Mouse (Mus musculus) natural killer cell, adult 2 months (primary cell): Measurements from ENCODE around the gene Lgals2.

Experiments
- DNase-seq, 2 experiments: peaks; one replicate each; pipeline ENCODE4 v3.0.0; 2022; ENCODE audit warnings: low spot score in 2 of 2

Lgals2 gene

GRCm38 (mm10) chr15:78843581-78844469, 11.5 kb downstream of the Lgals2 start:
- no peak for DNase-seq

- no peak for DNase-seq
Measured at GRCm38 (mm10) chr15:78842371-78843163, 12.8 kb downstream of the Lgals2 start, which contains the start of gene Cdc42ep1. Gene Cdc42ep1, plus strand, starts transcription at chr15:78842624.

- no peak for DNase-seq
Measured at GRCm38 (mm10) chr15:78841161-78841790, 14.1 kb downstream of the Lgals2 start.

GRCm38 (mm10) chr15:78840751-78841150, 14.6 kb downstream of the Lgals2 start:
- DNase-seq = no peak

- no peak for DNase-seq
Measured at GRCm38 (mm10) chr15:78840241-78840640, 15.1 kb downstream of the Lgals2 start.

- DNase-seq = no peak
Measured at GRCm38 (mm10) chr15:78839744-78840143, 15.6 kb downstream of the Lgals2 start.

- DNase-seq = no peak
Measured at GRCm38 (mm10) chr15:78836086-78836621, 19.2 kb downstream of the Lgals2 start.

DNA sequence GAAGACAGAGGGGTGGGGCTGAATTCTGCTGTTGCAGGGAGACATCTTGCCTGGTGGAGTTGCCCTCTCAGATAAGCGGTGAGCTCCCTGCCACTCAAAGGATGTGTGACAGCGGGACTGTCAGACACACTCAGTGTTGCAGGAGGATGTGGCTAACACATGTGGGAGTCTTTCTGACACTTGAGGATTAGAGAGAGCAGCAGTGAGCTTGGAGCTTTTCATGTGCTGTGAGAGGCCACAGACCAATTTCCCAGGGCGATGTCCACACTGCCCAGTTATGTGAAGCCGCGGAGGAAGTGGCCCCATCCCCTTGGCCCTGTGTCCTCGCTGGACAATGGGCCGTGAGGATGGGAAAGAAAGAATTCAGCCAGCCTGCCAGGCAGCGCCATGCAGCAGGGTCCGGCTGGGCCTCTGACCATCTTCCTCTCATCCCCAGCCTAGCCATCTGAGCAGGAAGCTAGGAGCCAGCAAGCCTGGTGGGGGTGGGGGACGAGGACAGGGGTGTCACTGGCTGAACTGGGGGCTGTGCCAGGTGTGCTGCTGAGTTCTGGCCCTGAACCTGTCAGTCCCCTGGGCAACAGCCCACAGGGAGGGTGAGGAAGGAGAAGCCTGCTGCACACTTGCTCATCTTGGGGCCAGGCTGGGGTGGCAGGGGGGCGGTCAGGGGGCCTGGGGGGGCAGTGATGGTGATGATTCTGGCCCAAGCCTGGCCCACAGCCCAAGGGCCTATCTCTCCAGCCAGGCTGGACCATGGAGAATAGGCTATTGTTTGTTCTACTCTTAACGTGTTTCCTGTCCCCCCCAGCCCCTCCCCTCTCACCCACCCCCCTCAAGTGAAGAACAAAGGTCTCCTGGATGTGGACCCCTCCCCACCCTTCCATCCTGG, 19.9 kb downstream of the Lgals2 start:
- peak; percentile 75 to 87 for DNase-seq

- no peak for DNase-seq
Measured at GRCm38 (mm10) chr15:78834233-78835005, 20.9 kb downstream of the Lgals2 start.

DNA sequence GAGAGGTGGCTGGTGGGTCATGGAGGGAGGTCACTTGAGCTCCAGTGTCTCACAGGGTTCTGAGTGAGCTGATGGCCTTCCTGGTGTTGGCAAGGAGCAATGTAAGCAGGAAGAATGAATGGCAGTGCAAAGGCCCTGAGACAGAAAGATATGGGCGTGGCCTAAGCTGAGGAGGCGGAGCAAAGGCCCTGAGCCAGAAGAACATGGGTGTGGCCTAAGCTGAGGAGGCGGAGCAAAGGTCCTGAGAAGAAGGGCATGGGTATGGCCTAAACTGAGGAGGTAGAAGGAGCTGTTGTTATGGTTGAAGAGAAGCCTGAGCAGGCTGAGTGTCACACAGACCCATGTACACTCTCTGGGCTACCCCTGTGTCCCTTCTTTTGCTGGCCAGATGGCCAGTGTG, 21.7 kb downstream of the Lgals2 start:
- no peak for DNase-seq

- no peak for DNase-seq
Measured at GRCm38 (mm10) chr15:78832701-78833123, 22.6 kb downstream of the Lgals2 start.

GRCm38 (mm10) chr15:78831720-78832657, 23.3 kb downstream of the Lgals2 start:
- DNase-seq = no peak

DNA sequence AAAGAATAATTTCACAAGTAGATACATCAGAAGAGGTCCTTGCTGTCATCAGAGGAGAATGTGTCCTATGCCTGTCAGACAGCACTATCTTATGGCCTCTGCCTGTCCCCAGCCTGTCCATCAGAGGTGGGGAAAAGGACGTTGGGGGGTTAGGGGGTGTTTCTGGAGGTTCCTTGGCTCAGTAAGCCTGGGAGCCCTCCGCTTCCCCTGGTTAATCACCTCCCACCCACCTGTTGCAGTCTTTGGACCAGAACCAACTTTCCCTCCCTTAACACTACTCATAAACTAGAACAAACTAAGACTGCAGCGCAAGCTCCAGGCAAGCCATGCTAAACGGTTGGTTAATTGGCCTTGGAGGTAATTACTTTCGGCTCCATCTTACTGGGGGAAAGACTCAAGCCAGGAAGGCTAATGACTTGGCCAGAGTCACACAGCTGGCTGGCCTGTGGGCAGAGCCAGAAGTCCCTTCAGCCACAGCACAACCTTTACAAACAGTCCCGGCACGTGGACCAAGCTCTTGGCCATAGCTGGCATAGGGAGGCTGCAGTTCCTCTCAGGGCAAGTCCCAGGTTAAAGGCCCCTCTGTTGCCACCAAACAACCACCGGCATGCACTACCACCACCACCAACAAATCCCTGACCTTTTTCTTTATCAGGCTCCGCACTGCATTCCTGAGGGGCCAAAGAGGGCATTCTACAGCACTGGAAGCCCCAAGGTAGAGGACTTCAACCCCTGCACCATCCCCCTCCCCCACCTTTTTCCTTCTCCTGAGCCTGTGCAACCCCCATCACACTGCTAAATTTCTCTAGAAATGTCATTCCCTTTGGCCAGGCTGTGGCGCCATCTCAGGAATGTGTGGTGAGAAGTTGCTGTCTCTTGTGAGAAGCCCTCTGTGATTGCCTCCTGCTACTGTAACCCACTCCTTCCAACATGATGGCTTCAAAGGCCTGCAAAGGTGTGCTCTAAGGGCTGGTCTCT, 24.3 kb downstream of the Lgals2 start:
- DNase-seq = no peak

DNA sequence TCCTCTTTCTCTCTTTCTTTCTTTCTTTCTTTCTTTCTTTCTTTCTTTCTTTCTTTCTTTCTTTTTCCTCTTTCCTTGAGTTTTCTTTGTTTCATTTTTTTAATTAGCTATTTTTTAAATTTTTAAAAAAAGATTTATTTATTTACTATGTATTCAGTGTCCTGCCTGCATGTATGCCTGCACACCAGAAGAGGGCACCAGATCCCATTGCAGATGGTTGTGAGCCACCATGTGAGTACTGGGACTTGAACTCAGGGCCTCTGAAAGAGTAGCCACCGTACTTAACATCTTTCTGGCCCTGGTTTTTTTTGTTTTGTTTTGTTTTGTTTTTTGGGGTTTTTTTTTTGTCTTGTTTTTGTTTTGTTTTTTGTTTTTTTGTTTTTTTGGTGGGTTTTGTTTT, 25.7 kb downstream of the Lgals2 start:
- no peak for DNase-seq

- DNase-seq = peak in 1 of 2 experiments; percentile 34
Measured at GRCm38 (mm10) chr15:78828315-78828714, 27.0 kb downstream of the Lgals2 start.

DNA sequence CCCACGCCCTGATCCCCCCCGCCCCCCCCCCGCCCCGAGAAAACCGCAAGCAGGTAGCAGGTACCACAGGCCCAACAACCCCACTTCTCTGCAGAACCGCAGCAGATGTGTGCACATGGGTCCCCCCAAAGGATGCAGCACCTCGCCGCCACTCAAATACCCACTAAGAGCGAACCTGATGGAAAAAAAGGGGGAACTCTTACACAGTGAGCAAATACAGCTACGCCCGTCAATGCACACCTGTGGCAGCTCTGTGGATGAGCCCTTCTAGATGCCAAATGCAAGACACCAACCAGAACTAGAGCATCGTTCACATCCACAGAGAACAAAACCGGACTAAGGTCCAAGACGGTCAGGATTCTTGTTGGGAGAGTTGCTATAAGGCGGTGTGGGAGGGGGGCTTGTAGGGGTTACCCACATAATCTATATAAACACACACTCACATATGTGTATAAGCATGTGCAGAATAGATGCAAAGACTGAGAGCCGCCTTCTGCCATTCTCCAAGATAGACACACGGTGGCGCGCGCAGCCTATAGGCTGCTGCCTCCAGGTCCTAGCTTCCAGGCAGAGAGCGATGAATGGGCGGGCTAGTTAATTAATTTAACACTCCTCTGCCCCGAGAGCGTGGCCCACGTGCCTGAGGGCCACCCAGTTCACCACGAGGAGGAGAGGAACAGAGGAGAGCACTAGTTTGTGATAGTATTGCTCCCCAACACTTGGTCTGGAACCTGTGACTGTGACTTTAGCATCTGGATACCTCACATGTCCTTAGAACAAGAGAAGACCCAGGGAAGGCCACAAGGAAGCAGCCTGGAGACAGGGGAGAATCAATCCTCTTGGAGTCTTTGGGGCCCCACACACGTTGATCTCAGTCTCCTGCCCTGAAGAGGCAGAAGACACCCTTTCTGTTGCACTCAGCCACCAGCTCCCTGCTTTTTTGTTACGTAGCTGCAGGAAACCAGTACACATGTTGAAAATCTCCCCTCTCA, 28.8 kb downstream of the Lgals2 start:
- DNase-seq = peak; percentile 56 to 57

GRCm38 (mm10) chr15:78816074-78816391, 39.3 kb downstream of the Lgals2 start:
- no peak for DNase-seq
